In genomic region chr17:55945696-55946095, GRCm38 (mm10) we compare ENCODE assay signal across 8 mouse cellular contexts. TPM values are rescaled to one million over a fixed set of nuclear protein-coding genes. Genes with fewer than 3 reads are reported as not detected.
DNase-seq lines count a peak whose midpoint lies in the region; ATAC-seq and TF ChIP-seq lines count a peak whose summit lies in the region.

No protein-coding gene starts in this region.

- peaks cover 2% of the 10 kb centered on the region for H3K4me1 ChIP-seq in lung, adult 2 months (ENCODE audit: control insufficient read depth, insufficient read depth, low read length)
- no peaks in the 10 kb centered on the region for H3K4me1 ChIP-seq in embryonic facial prominence, embryonic 14.5 days (ENCODE audit: control insufficient read depth, insufficient read depth, low read length)
- H3K4me1 ChIP-seq in hindbrain, postnatal 0 days (ENCODE audit: insufficient read depth, low read length): no peaks in the 10 kb centered on the region
- H3K4me1 ChIP-seq in neural tube, embryonic 12.5 days: peaks cover 5% of the 10 kb centered on the region; the same call in 1 of the 2 replicates

- TF ChIP-seq POLR2A in lung, adult 2 months (IDR thresholded peaks at IDR 0.05; ENCODE audit: borderline replicate concordance, extremely low read depth, low read depth, low read length): no peak

- H3K4me2 ChIP-seq in embryonic facial prominence, embryonic 14.5 days (ENCODE audit: low read depth, low read length): peak overlapping the region; percentile 78
- peak overlapping the region; percentile 66 for H3K4me2 ChIP-seq in hindbrain, postnatal 0 days (ENCODE audit: low read depth, low read length)
- peak overlapping the region; percentile 81 for H3K4me2 ChIP-seq in neural tube, embryonic 12.5 days (replicated peaks)

- no peak for DNase-seq in lung, adult 2 months
- DNase-seq in lung, postnatal 14 days: no peak
- DNase-seq in embryonic facial prominence, embryonic 14.5 days (ENCODE audit: low spot score): no peak
- DNase-seq in hindbrain, postnatal 0 days (ENCODE audit: low spot score): no peak
- DNase-seq in left cerebral cortex, postnatal 4 days: no peak
- no peak for DNase-seq in right cerebral cortex, postnatal 14 days
- no peak for DNase-seq in kidney, adult 18-20 months

- H3K4me3 ChIP-seq in lung, adult 2 months (replicated peaks; ENCODE audit: extremely low read depth, low read depth, low read length): peak overlapping the region; percentile 81
- H3K4me3 ChIP-seq in embryonic facial prominence, embryonic 14.5 days (ENCODE audit: low read depth, low read length): peak overlapping the region; percentile 48
- H3K4me3 ChIP-seq in hindbrain, postnatal 0 days (ENCODE audit: low read length): peak overlapping the region; percentile 45
- H3K4me3 ChIP-seq in neural tube, embryonic 12.5 days: peak overlapping the region; percentile 51

- no peaks in the 10 kb centered on the region for H3K27me3 ChIP-seq in embryonic facial prominence, embryonic 14.5 days (replicated peaks; ENCODE audit: control insufficient read depth, insufficient read depth, low read length)
- no peaks in the 10 kb centered on the region for H3K27me3 ChIP-seq in hindbrain, postnatal 0 days (ENCODE audit: insufficient read depth, low read length)
- no peaks in the 10 kb centered on the region for H3K27me3 ChIP-seq in neural tube, embryonic 12.5 days (replicated peaks)

- 18% methylated on average over 5 of the region's 5 CpGs for WGBS in lung, adult 2 months
- 30% methylated on average over 5 of the region's 5 CpGs for WGBS in embryonic facial prominence, embryonic 14.5 days
- WGBS in hindbrain, postnatal 0 days: 29% methylated on average over 5 of the region's 5 CpGs
- 31% methylated on average over 5 of the region's 5 CpGs for WGBS in neural tube, embryonic 12.5 days

- intact Hi-C loops in left cerebral cortex, postnatal 4 days (cut with DNase I): no loop called here

- peak overlapping the region; percentile 70 for H3K9ac ChIP-seq in embryonic facial prominence, embryonic 14.5 days (ENCODE audit: low read depth, low read length)
- H3K9ac ChIP-seq in hindbrain, postnatal 0 days (replicated peaks; ENCODE audit: low read length): peak overlapping the region; percentile 54
- H3K9ac ChIP-seq in neural tube, embryonic 12.5 days: peak overlapping the region; percentile 65; the same call in 1 of the 2 replicates

- peak overlapping the region; percentile 85 for H3K27ac ChIP-seq in embryonic facial prominence, embryonic 14.5 days (replicated peaks; ENCODE audit: low read depth, low read length)
- peak overlapping the region; percentile 94 for H3K27ac ChIP-seq in hindbrain, postnatal 0 days
- 0 out of 2 replicates have a peak overlapping the region, but pooled peaks have one; percentile 76 for H3K27ac ChIP-seq in neural tube, embryonic 12.5 days

- H3K9me3 ChIP-seq in embryonic facial prominence, embryonic 14.5 days (ENCODE audit: control insufficient read depth, low read length): no peaks in the 10 kb centered on the region
- H3K9me3 ChIP-seq in hindbrain, postnatal 0 days (ENCODE audit: low read length): 0 out of 2 replicates have a peak, but pooled peaks cover 3% of the 10 kb centered on the region
- no peaks in the 10 kb centered on the region for H3K9me3 ChIP-seq in neural tube, embryonic 12.5 days

- no peak for ATAC-seq in embryonic facial prominence, embryonic 14.5 days (ENCODE audit: low read depth)
- no peak for ATAC-seq in hindbrain, postnatal 0 days
- ATAC-seq in neural tube, embryonic 12.5 days (ENCODE audit: low FRiP score, low read depth): peak; percentile 15; the same call in 1 of the 2 replicates

- H3K36me3 ChIP-seq in embryonic facial prominence, embryonic 14.5 days (ENCODE audit: control insufficient read depth, insufficient read depth, low read length): peaks cover 5% of the 10 kb centered on the region; the same call in 1 of the 2 replicates
- H3K36me3 ChIP-seq in hindbrain, postnatal 0 days (ENCODE audit: insufficient read depth, low read length): no peaks in the 10 kb centered on the region
- no peaks in the 10 kb centered on the region for H3K36me3 ChIP-seq in neural tube, embryonic 12.5 days

- no peak for TF ChIP-seq CTCF in lung, adult 2 months (IDR thresholded peaks at IDR 0.05; ENCODE audit: insufficient read depth, low read length)
- no peak for TF ChIP-seq CTCF in hindbrain, postnatal 0 days (IDR thresholded peaks at IDR 0.05; ENCODE audit: low read depth)

RNA-seq across cellular contexts. Expression of gene Zfp119b, which starts 3.6 kb away (rescaled TPM):
- 0.29 and 0.70 TPM in 2 replicates for polyA plus RNA-seq in lung, adult 2 months (2012; rRNA removed)
- 6.0 and 7.3 TPM in 2 replicates for polyA plus RNA-seq in embryonic facial prominence, embryonic 14.5 days (2014; fragmentation: Nextera tagmentation; extraction: Ambion mirVana)
- total RNA-seq in hindbrain, postnatal 0 days (2014; rRNA removed): 1.8 and 4.3 TPM in 2 replicates
- polyA plus RNA-seq in hindbrain, postnatal 0 days (2015; fragmentation: Nextera tagmentation; extraction: Ambion mirVana): 5.6 and 6.8 TPM in 2 replicates
- polyA plus RNA-seq in neural tube, embryonic 12.5 days (2016; fragmentation: Nextera tagmentation; extraction: Ambion mirVana): 6.0 and 6.1 TPM in 2 replicates
- 1 to 10 TPM; 4.4 to 5.7 TPM for total RNA-seq in left cerebral cortex, postnatal 4 days (2021)

RNA-seq across cellular contexts. Expression of gene Ebi3, which starts 6.7 kb away (rescaled TPM):
- polyA plus RNA-seq in lung, adult 2 months (2012; rRNA removed): 7.3 and 12.4 TPM in 2 replicates
- polyA plus RNA-seq in embryonic facial prominence, embryonic 14.5 days (2014; fragmentation: Nextera tagmentation; extraction: Ambion mirVana): 3.5 and 4.2 TPM in 2 replicates
- total RNA-seq in hindbrain, postnatal 0 days (2014; rRNA removed): 0.61 and 3.8 TPM in 2 replicates
- polyA plus RNA-seq in hindbrain, postnatal 0 days (2015; fragmentation: Nextera tagmentation; extraction: Ambion mirVana): 5.2 and 7.3 TPM in 2 replicates
- polyA plus RNA-seq in neural tube, embryonic 12.5 days (2016; fragmentation: Nextera tagmentation; extraction: Ambion mirVana): 2.3 and 2.8 TPM in 2 replicates
- total RNA-seq in left cerebral cortex, postnatal 4 days (2021): 1 to 10 TPM; 4.9 to 5.9 TPM

RNA-seq across cellular contexts. Expression of gene Yju2, which starts 13.2 kb away (rescaled TPM):
- polyA plus RNA-seq in lung, adult 2 months (2012; rRNA removed): 8.8 and 9.5 TPM in 2 replicates
- 16.8 and 20.2 TPM in 2 replicates for polyA plus RNA-seq in embryonic facial prominence, embryonic 14.5 days (2014; fragmentation: Nextera tagmentation; extraction: Ambion mirVana)
- 6.8 and 18.3 TPM in 2 replicates for total RNA-seq in hindbrain, postnatal 0 days (2014; rRNA removed)
- polyA plus RNA-seq in hindbrain, postnatal 0 days (2015; fragmentation: Nextera tagmentation; extraction: Ambion mirVana): 16.7 and 19.4 TPM in 2 replicates
- polyA plus RNA-seq in neural tube, embryonic 12.5 days (2016; fragmentation: Nextera tagmentation; extraction: Ambion mirVana): 24.2 and 27.1 TPM in 2 replicates
- 10 to 100 TPM; 16.7 to 18.2 TPM for total RNA-seq in left cerebral cortex, postnatal 4 days (2021)

RNA-seq across cellular contexts. Expression of gene Shd, which starts 24.6 kb away (rescaled TPM):
- polyA plus RNA-seq in lung, adult 2 months (2012; rRNA removed): 1.6 and 1.9 TPM in 2 replicates
- polyA plus RNA-seq in embryonic facial prominence, embryonic 14.5 days (2014; fragmentation: Nextera tagmentation; extraction: Ambion mirVana): 11.0 and 18.9 TPM in 2 replicates
- 233 and 250 TPM in 2 replicates for total RNA-seq in hindbrain, postnatal 0 days (2014; rRNA removed)
- 150 and 152 TPM in 2 replicates for polyA plus RNA-seq in hindbrain, postnatal 0 days (2015; fragmentation: Nextera tagmentation; extraction: Ambion mirVana)
- 136 and 143 TPM in 2 replicates for polyA plus RNA-seq in neural tube, embryonic 12.5 days (2016; fragmentation: Nextera tagmentation; extraction: Ambion mirVana)
- total RNA-seq in left cerebral cortex, postnatal 4 days (2021): 100 to 1,000 TPM in 1 of 2 experiments, 10 to 100 TPM in 1; 99.6 to 101 TPM

RNA-seq across cellular contexts. Expression of gene Fsd1, which starts 40.6 kb away (rescaled TPM):
- polyA plus RNA-seq in lung, adult 2 months (2012; rRNA removed): 0.17 and 0.31 TPM in 2 replicates
- polyA plus RNA-seq in embryonic facial prominence, embryonic 14.5 days (2014; fragmentation: Nextera tagmentation; extraction: Ambion mirVana): 13.0 and 19.8 TPM in 2 replicates
- 136 and 140 TPM in 2 replicates for total RNA-seq in hindbrain, postnatal 0 days (2014; rRNA removed)
- polyA plus RNA-seq in hindbrain, postnatal 0 days (2015; fragmentation: Nextera tagmentation; extraction: Ambion mirVana): 178 and 193 TPM in 2 replicates
- polyA plus RNA-seq in neural tube, embryonic 12.5 days (2016; fragmentation: Nextera tagmentation; extraction: Ambion mirVana): 114 and 123 TPM in 2 replicates
- 100 to 1,000 TPM; 110 to 119 TPM for total RNA-seq in left cerebral cortex, postnatal 4 days (2021)
